Mouse (Mus musculus): ENCODE measurements around the gene Mucl3. TPM values are rescaled to one million over a fixed set of nuclear protein-coding genes. Genes with fewer than 3 reads are reported as not detected.

The Mucl3 gene
- total and polyA plus RNA-seq, 3 experiments = not detected

GRCm38 (mm10) chr17:35587291-35587690 is 56.2 kb downstream of the Mucl3 start:
- TF ChIP-seq POLR2A (IDR thresholded peaks at IDR 0.05; ENCODE audit: insufficient read depth, low read depth, low read length) = no peak
- no peak for TF ChIP-seq CTCF (IDR thresholded peaks at IDR 0.05)
- no peak for TF ChIP-seq EP300 (IDR thresholded peaks at IDR 0.05; ENCODE audit: insufficient read depth, low read depth, low read length)
- intact Hi-C loops (cut with DNase I) = no loop called here
- Histone ChIP-seq H3K4me1 (ENCODE audit: control insufficient read depth, insufficient read depth, low read length) (peaks cover 2% of the 10 kb centered on the region), H3K79me2 (replicated peaks; ENCODE audit: control insufficient read depth, insufficient read depth, low read length) (no peaks in the 10 kb centered on the region), H3K4me3 (no peak overlapping the region), H3K27me3 (ENCODE audit: control insufficient read depth, insufficient read depth, low read length) (no peaks in the 10 kb centered on the region), H3K9ac (ENCODE audit: low read depth, low read length) (no peak overlapping the region), H3K36me3 (ENCODE audit: control insufficient read depth, insufficient read depth, low read length) (no peaks in the 10 kb centered on the region), H3K27ac (no peak overlapping the region)
- 61% methylated on average over 1 of the region's 1 CpGs for WGBS
- DNase-seq = no peak

Other genes with a start within 250 kb of the Mucl3 start
- gene H2-Q6, start 218.8 kb downstream of the Mucl3 start, total RNA-seq (2021) = 1 to 10 TPM; 1.2 to 3.7 TPM
- 21.4 and 40.3 TPM in 2 replicates for gene H2-Q6, start 218.8 kb downstream of the Mucl3 start, polyA plus RNA-seq (2012; rRNA removed)
- gene H2-Q7, start 204.5 kb downstream of the Mucl3 start, total RNA-seq (2021) = 1 to 10 TPM; 1.1 to 1.9 TPM
- 33.2 and 78.2 TPM in 2 replicates for gene H2-Q7, start 204.5 kb downstream of the Mucl3 start, polyA plus RNA-seq (2012; rRNA removed)
- gene H2-Q10, start 173.6 kb downstream of the Mucl3 start, total RNA-seq (2021) = under 1 TPM; 0.34 to 0.37 TPM
- gene H2-Q10, start 173.6 kb downstream of the Mucl3 start, polyA plus RNA-seq (2012; rRNA removed) = 4.2 and 7.0 TPM in 2 replicates
- not detected for gene Pou5f1, start 137.7 kb downstream of the Mucl3 start, total RNA-seq (2021)
- gene Pou5f1, start 137.7 kb downstream of the Mucl3 start, polyA plus RNA-seq (2012; rRNA removed) = not detected in 2 replicates
- 1 to 10 TPM; 2.0 to 2.4 TPM for gene Tcf19, start 126.9 kb downstream of the Mucl3 start, total RNA-seq (2021)
- gene Tcf19, start 126.9 kb downstream of the Mucl3 start, polyA plus RNA-seq (2012; rRNA removed) = 3.0 and 3.5 TPM in 2 replicates
- 1 to 10 TPM; 1.9 to 2.2 TPM for gene Cchcr1, start 126.6 kb downstream of the Mucl3 start, total RNA-seq (2021)
- 3.7 and 3.8 TPM in 2 replicates for gene Cchcr1, start 126.6 kb downstream of the Mucl3 start, polyA plus RNA-seq (2012; rRNA removed)
- not detected for gene Psors1c2, start 110.5 kb downstream of the Mucl3 start, total RNA-seq (2021)
- gene Psors1c2, start 110.5 kb downstream of the Mucl3 start, polyA plus RNA-seq (2012; rRNA removed) = not detected in 2 replicates
- gene Cdsn, start 91.6 kb downstream of the Mucl3 start, total RNA-seq (2021) = under 1 TPM; 0.27 to 0.29 TPM
- 0.94 and 1.1 TPM in 2 replicates for gene Cdsn, start 91.6 kb downstream of the Mucl3 start, polyA plus RNA-seq (2012; rRNA removed)
- not detected for gene 2300002M23Rik, start 76.2 kb downstream of the Mucl3 start, total RNA-seq (2021)
- not detected in 2 replicates for gene 2300002M23Rik, start 76.2 kb downstream of the Mucl3 start, polyA plus RNA-seq (2012; rRNA removed)
- not detected for gene Sfta2, start 42.1 kb downstream of the Mucl3 start, total RNA-seq (2021)
- 0.47 TPM in 1 of 2 replicates, not detected in the other for gene Sfta2, start 42.1 kb downstream of the Mucl3 start, polyA plus RNA-seq (2012; rRNA removed)
- not detected for gene Gm9573, start 17.1 kb downstream of the Mucl3 start, total RNA-seq (2021)
- not detected in 2 replicates for gene Gm9573, start 17.1 kb downstream of the Mucl3 start, polyA plus RNA-seq (2012; rRNA removed)
- 10 to 100 TPM; 26.6 to 28.3 TPM for gene Vars2, start 23.9 kb upstream of the Mucl3 start, total RNA-seq (2021)
- 19.3 and 20.3 TPM in 2 replicates for gene Vars2, start 23.9 kb upstream of the Mucl3 start, polyA plus RNA-seq (2012; rRNA removed)
- gene Gtf2h4, start 30.0 kb upstream of the Mucl3 start, total RNA-seq (2021) = 10 to 100 TPM; 15.0 to 20.6 TPM
- 19.2 and 21.0 TPM in 2 replicates for gene Gtf2h4, start 30.0 kb upstream of the Mucl3 start, polyA plus RNA-seq (2012; rRNA removed)
- 10 to 100 TPM; 25.9 to 30.6 TPM for gene Ddr1, start 60.9 kb upstream of the Mucl3 start, total RNA-seq (2021)
- gene Ddr1, start 60.9 kb upstream of the Mucl3 start, polyA plus RNA-seq (2012; rRNA removed) = 24.4 and 27.6 TPM in 2 replicates
- gene Ier3, start 178.0 kb upstream of the Mucl3 start, total RNA-seq (2021) = 10 to 100 TPM; 15.6 to 37.0 TPM
- 30.9 and 33.1 TPM in 2 replicates for gene Ier3, start 178.0 kb upstream of the Mucl3 start, polyA plus RNA-seq (2012; rRNA removed)
- gene Flot1, start 179.5 kb upstream of the Mucl3 start, total RNA-seq (2021) = 100 to 1,000 TPM; 133 to 148 TPM
- gene Flot1, start 179.5 kb upstream of the Mucl3 start, polyA plus RNA-seq (2012; rRNA removed) = 138 and 144 TPM in 2 replicates
- 10 to 100 TPM; 83.0 to 90.1 TPM for gene Tubb5, start 194.6 kb upstream of the Mucl3 start, total RNA-seq (2021)
- 108 and 134 TPM in 2 replicates for gene Tubb5, start 194.6 kb upstream of the Mucl3 start, polyA plus RNA-seq (2012; rRNA removed)
- 10 to 100 TPM; 13.2 to 13.3 TPM for gene Mdc1, start 197.8 kb upstream of the Mucl3 start, total RNA-seq (2021)
- 4.2 and 8.3 TPM in 2 replicates for gene Mdc1, start 197.8 kb upstream of the Mucl3 start, polyA plus RNA-seq (2012; rRNA removed)
- 1 to 10 TPM; 1.8 TPM for gene Nrm, start 217.6 kb upstream of the Mucl3 start, total RNA-seq (2021)
- gene Nrm, start 217.6 kb upstream of the Mucl3 start, polyA plus RNA-seq (2012; rRNA removed) = 5.3 and 5.6 TPM in 2 replicates
- 10 to 100 TPM; 12.8 to 18.6 TPM for gene Ppp1r18, start 221.9 kb upstream of the Mucl3 start, total RNA-seq (2021)
- 18.9 and 21.3 TPM in 2 replicates for gene Ppp1r18, start 221.9 kb upstream of the Mucl3 start, polyA plus RNA-seq (2012; rRNA removed)
- gene Dhx16, start 236.1 kb upstream of the Mucl3 start, total RNA-seq (2021) = 10 to 100 TPM; 19.3 to 20.3 TPM
- gene Dhx16, start 236.1 kb upstream of the Mucl3 start, polyA plus RNA-seq (2012; rRNA removed) = 27.7 and 38.0 TPM in 2 replicates